Mouse (Mus musculus) thymus, postnatal 10 days (tissue): Measurements from ENCODE around the gene Vps29.

Experiments
- DNase-seq, 2 experiments: peaks; one replicate each; pipeline ENCODE4 v3.0.0; 2021; ENCODE audit warnings: low spot score in 2 of 2

Gene Vps29

DNA sequence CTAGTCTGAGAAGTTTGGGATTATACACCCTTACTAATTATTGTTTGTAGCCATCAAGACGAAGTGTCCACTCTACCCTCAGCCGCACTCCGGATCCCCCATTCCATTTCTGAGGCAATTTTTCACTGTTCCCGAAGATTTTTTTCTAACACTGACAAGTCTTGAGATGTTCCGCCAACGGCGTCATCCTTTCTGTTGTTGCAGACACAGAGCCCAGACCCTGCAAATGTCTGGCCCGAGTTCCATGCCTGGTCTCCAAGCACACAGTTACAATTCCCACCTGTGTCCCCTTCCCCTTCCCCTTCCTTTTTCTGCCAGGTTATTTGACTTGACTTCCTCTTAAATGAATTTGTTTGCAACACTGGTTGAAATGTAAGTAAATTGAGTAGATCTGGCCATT, 45.7 kb downstream of the Vps29 start:
- DNase-seq: no peak

DNA sequence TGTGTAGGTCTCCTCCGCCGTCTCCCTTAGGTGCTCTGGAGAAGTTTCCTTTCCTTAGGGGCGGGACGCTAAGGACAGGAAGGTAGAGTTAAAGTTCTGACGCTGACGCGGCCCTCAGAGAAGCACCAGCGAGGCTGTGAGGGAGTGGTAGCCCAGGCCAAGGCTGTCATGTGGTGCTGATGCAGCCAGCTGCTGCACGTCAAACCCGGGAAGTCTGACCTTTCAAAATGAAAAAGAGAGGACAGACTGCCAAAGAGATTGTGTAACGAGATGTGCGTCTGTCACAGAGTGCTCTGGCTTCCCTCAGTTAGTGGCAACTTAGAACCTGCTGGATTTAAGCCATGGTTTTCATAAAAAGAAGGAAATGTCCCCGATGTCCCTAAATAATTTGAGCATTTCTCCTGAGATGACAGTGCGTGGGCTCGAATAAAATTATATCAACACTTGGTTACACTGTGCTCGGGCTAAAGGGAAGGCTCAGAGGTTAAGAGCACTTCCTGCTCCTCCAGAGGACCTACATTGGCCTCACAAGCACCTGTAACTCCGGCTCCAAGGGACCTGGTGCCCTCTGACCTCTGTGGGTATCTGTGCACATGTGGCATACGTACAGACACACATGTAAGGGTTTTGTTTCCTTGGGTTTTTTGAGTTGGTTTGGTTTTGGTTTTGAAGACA, 46.6 kb downstream of the Vps29 start:
- no peak for DNase-seq

DNA sequence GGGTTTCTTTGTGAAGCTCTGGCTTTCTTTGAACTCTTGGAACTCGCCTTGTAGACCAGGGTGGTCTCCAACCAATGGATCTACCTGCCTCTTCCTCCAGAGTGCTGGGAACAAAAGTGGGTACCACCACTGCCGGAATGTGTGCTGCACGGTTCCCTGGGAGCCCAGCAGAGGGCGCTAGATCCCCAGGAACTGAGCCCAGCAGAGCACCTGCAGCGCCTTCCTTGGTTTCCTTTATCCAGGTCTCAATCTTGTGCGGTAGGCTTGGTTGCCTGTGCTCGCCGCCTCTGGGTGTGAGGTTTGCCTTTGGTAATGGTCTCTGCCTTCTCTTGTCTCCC, 47.1 kb downstream of the Vps29 start:
- peak; percentile 51 to 81 for DNase-seq

DNA sequence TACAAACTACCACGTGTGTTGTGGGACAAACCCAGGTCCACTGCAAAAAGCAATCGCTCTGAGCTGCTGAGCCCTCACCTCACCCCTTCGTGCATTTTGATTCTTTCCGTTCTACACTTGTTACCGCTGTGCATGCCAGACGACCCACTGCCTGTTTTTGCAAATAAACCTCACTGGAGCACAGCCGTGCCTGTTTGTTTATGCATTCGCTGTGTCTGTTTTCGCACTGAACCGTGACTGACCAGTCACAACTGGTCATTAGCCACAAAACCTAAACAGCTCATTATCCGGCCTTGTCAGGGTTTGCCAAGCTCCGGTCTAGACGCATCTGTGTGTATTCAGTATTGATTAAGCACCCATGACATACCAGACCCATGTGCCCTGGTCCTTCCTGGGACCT, 48.0 kb downstream of the Vps29 start:
- DNase-seq: no peak

DNA sequence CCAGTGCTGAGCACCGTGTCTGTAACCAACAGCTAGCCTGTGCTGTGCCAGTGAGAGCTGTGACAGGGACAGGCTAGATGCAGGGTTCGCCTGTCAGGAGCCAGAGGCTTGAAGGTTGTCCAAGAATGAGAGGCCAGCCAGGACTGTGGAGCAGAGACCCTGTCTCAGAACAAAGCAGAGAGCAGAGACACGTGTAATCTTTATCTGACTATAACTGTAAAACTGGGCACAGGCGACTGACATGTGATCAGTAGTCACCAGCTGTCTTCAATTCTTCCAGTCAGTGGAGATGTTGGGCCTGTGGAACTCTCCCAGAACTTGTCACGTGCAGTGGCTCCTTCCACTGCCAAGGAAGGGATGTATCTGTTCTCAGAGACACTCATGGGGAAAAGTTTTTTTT, 48.6 kb downstream of the Vps29 start:
- no peak for DNase-seq

DNA sequence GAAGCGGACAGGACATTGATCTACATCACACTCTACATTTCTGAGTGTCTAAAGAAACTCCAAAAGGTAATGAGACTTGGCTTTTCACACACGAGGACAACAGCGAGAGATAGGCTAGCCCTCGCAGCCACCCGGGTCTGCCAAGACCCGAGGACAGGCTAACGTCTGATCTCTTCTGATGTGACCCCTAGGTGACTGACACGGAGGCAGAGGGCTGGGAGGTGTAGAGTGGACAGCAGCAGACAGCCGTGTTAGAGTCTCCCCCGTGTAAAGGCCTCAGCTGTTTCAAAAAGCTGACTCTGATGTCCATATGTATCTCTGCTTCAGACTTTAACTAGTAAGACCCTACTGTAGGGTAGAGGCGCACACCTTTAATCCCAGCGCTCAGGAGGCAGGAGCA, 49.2 kb downstream of the Vps29 start:
- no peak for DNase-seq

DNA sequence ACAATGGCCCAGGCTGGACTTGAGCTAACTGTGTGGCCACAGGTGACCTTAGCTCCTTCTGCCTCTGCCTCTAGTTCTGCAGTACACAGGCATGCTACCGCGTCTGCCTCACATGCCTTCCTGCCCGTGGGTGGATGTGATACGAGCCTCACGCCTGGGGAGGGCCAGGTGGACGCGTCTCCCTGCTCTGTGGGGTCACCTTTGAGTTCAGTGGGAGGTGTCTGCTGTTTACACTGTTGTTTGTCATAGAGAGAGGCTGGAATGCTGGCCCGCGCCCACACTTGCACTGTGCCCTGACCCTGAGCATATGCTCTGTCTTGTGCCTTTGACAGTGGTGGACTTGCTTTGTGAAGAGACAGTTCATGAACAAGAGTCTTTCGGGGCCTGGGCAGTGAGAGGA, 51.4 kb downstream of the Vps29 start:
- DNase-seq: no peak

DNA sequence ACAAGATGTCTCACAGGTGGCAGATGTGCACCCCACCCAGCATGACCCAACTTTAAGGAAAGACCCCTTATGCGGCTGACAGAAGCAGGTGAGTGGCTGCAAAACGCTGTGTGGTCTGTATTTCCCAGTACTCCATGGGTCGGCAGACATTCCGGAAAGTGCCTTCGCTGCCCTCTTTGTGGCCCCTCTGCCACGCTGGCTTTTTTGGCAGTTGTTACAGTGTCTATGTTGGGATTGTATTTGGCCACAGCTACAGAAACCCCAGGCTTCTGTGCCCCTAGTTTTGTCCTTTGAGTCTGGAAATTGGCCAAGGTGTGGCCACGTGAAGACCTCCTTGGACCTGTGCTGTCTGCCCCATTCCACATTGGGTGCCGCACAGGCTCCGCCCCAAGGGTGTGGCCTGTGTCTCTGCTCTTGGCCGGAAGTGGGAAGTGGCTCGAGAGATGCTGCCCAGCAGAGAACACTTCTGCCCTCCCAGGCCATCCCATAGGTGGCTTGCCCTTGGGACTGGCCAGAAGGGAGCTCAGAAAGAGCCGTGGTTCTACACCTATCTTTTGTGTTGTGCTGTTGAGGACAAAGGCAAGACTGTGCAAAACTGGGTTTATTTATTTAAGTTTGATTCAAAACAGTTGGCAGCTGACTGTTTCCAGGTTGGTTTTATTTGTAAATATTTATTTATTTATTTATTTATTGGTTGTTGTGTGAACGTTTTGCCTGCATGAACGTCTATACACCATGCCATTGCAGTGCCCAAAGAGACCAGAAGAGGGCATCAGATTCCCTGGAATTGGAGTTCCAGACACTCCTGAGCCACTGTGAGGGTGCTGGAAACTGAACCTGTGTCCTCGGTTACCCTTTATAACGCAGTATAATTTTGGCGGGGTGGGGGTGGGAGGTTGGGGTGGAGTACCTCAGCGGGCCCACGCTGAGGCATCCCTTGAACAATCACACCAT, 55.8 kb downstream of the Vps29 start:
- DNase-seq: no peak

DNA sequence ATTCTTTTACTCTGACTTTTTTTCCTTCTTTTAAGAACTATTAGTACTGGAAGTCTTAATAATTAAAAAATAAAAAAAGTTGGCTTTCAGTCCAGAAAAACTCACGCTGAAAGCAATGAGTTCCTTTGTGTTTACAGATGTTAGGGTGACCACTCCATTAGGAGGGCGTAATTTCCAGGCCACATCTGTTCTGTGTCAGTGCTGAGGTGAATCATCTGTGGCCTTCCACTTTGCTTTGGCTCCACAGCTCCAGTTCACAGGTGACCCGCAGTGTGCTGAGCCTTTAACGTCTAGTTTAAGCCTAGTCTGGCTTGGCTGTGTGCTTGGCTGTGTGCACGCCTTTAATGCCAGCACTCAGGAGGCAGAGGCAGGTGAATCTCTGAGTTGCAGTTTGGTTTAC, 57.7 kb downstream of the Vps29 start:
- no peak for DNase-seq

DNA sequence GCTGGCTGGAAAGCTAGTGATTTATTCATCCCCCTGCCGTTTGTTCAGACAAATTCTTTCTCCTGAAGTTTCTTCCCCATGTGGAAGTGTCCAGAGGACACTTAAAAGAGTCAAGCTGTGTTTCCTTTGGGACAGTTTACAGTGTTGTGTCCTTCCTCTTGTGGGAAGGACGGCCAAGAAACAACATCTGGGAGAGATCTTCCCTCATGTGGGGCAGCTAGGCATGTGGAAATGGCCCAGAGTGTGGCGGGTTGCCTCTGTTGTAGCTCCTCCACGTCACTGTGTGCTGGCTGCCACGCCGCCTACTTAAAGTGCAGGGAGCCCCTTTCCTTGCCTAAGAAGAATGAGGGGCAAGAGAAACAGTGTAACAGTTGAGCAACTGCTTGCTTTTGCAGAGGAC, 58.7 kb downstream of the Vps29 start:
- no peak for DNase-seq

DNA sequence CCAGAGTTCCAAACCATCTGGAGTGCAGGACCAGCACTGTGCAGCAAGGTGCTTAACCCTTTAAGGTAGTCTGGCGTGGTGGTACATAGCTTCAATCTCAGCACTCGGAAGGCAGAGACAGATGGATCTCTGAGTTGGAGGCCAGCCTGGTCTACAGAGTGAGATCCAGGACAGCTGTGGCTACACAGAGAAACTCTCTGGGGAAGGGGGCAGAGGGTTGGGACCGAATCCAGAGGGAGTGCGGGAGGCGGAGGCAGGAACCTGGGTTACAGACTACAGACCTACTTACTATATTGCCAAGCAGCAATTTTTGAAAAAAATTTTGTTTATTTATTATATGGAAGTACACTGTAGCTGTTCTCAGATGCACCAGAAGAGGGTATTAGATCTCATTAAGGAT, 60.2 kb downstream of the Vps29 start:
- DNase-seq: no peak
